Mouse (Mus musculus) urinary bladder, postnatal 25 days (tissue): ENCODE results near the gene C1ra.
"Not testable (repeated sequence)": the region's sequence is repeated elsewhere in the genome, so short reads cannot be mapped to it uniquely, and the experiment has no call there.

Source experiments
- DNase-seq: peaks from one replicate; pipeline ENCODE4 v3.0.0; 2022; ENCODE audit warnings: low spot score

Gene C1ra

GRCm38 (mm10) chr6:124512355-124512836 is at the start of gene C1ra:
Gene C1ra, plus strand, starts transcription at chr6:124512405.
- peak; percentile 56 for DNase-seq

GRCm38 (mm10) chr6:124463881-124464291 is 48.3 kb upstream of the C1ra start:
- DNase-seq, result no peak

GRCm38 (mm10) chr6:124464305-124465271 is 47.6 kb upstream of the C1ra start, which contains the start of gene Clstn3:
Gene Clstn3, minus strand, starts transcription at chr6:124464794.
- peak; percentile 48 for DNase-seq

GRCm38 (mm10) chr6:124465299-124465698 is 46.9 kb upstream of the C1ra start:
- DNase-seq, result no peak

GRCm38 (mm10) chr6:124465729-124466128 is 46.5 kb upstream of the C1ra start:
- no peak for DNase-seq

- no peak for DNase-seq
Observed at GRCm38 (mm10) chr6:124471121-124471520, 41.1 kb upstream of the C1ra start.

- not testable (repeated sequence) for DNase-seq
Observed at GRCm38 (mm10) chr6:124471783-124472638, 40.2 kb upstream of the C1ra start.

GRCm38 (mm10) chr6:124472801-124473200 is 39.4 kb upstream of the C1ra start:
- DNase-seq, result peak; percentile 51

GRCm38 (mm10) chr6:124474621-124475020 is 37.6 kb upstream of the C1ra start:
- DNase-seq, result no peak

- DNase-seq, result not testable (repeated sequence)
Observed at GRCm38 (mm10) chr6:124475335-124476075, 36.7 kb upstream of the C1ra start.

- DNase-seq, result no peak
Observed at GRCm38 (mm10) chr6:124476216-124476615, 36.0 kb upstream of the C1ra start.

GRCm38 (mm10) chr6:124476796-124477195 is 35.4 kb upstream of the C1ra start:
- no peak for DNase-seq

- no peak for DNase-seq
Observed at GRCm38 (mm10) chr6:124477221-124477655, 35.0 kb upstream of the C1ra start.

GRCm38 (mm10) chr6:124477922-124478651 is 34.1 kb upstream of the C1ra start:
- peak; percentile 35 for DNase-seq

GRCm38 (mm10) chr6:124478874-124479572 is 33.2 kb upstream of the C1ra start:
- DNase-seq, result no peak

GRCm38 (mm10) chr6:124479573-124479930 is 32.7 kb upstream of the C1ra start:
- DNase-seq, result no peak

- DNase-seq, result no peak
Observed at GRCm38 (mm10) chr6:124480295-124480694, 31.9 kb upstream of the C1ra start.

GRCm38 (mm10) chr6:124481571-124481970 is 30.6 kb upstream of the C1ra start:
- DNase-seq, result peak; percentile 61

GRCm38 (mm10) chr6:124483831-124484230 is 28.4 kb upstream of the C1ra start:
- not testable (repeated sequence) for DNase-seq

- no peak for DNase-seq
Observed at GRCm38 (mm10) chr6:124484851-124485250, 27.4 kb upstream of the C1ra start.
